Mouse (Mus musculus): ENCODE measurements around the gene Stard3nl.

DNA sequence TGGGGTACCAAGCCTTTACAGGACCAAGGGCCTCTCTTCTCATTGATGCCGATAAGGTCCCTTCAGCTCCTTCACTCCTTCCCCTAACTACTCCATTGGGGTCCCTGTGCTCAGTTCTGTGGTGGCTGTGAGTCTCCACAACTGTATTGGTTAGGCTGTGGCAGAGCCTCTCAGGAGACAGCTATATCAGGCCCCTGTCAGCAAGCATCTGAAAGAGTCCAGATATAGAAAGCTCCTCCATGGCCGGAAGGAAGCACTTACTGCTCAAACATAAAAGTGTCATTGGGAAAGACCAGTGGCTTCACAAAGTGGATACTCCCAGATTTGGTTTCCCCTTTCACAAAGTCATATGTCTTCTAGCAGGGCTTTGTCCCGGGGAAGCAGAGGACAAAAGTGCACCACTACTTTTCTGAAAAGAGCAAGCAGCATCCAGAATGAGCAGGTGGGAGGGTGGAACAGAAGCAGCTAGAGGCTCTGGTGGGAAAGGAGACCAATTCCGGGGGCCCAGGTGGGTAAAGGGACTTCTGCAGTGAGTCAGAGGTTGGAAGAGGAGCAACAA is 34.3 kb upstream of the Stard3nl start:
- TF ChIP-seq CHD1 (IDR thresholded peaks at IDR 0.05; ENCODE audit: low read depth, low read length) = no peak
- no peak for TF ChIP-seq CTCF (conservative IDR thresholded peaks at IDR 0.05 in 1 of 2, IDR thresholded peaks at IDR 0.05 in 1 of 2; ENCODE audit: low read depth in 2 of 2, low read length in 2 of 2)
- no peak for TF ChIP-seq ZKSCAN1 (IDR thresholded peaks at IDR 0.05; ENCODE audit: borderline replicate concordance, low read depth, low read length)
- no peak for TF ChIP-seq USF2 (conservative IDR thresholded peaks at IDR 0.05; ENCODE audit: low read depth, low read length)
- TF ChIP-seq POLR2A (IDR thresholded peaks at IDR 0.05; ENCODE audit: low read depth, low read length) = no peak
- TF ChIP-seq ELF1 (IDR thresholded peaks at IDR 0.05; ENCODE audit: low read depth, low read length) = no peak
- no peak for TF ChIP-seq MYC (IDR thresholded peaks at IDR 0.05; ENCODE audit: low read depth, low read length)
